Mouse (Mus musculus): ENCODE data around the gene Auts2.

GRCm38 (mm10) chr5:131430109-131430508 is 1113.0 kb downstream of the Auts2 start:
- TF ChIP-seq MAFK (IDR thresholded peaks at IDR 0.05; ENCODE audit: insufficient read depth, low read depth, low read length) (no peak), ZNF384 (IDR thresholded peaks at IDR 0.05; ENCODE audit: low read depth, low read length) (no peak), ZC3H11A (IDR thresholded peaks at IDR 0.05; ENCODE audit: borderline replicate concordance, low read depth, low read length) (peak; percentile 93)
